In the genomic region with DNA sequence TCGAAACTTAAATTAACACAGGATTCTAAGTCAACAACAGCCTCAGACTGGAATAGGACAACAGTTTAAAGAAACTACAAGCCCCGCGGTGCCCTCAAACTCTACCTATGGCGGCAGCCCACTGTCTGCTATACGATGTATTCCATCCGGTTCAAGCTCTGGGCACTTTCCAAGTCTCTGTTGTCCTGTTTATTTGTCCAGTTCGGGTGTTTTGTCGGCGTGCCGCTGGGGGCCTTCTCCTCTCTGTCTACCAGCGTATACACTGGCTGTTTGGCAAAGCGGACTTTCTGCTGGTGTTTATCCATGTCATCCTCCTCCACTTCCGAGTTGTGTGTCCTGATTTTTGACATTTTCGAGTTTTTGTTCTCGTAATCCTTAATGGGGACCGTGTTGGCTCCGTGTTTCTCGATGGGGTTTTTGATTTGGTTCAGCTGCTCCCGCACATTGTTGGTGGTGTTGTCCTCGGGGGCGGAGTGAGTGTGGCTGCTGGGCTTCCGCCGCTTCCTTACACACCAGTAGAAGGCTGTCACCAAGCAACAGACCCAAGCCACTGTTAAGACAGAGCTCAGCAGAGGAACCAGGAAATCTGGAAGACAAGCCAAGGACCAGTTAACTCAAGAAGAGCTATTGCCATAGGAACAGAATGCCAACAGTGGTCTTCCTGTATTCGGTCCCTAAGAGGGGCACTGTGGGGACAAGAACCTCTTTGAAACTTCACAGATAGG, we compare ENCODE assay signal across 10 mouse cellular contexts. TPM values are rescaled to one million over a fixed set of nuclear protein-coding genes. Genes with fewer than 3 reads are reported as not detected.
DNase-seq lines count a peak whose midpoint lies in the region; TF ChIP-seq lines count a peak whose summit lies in the region.
"Had no signal": no experiment of that assay in that cellular context is flagged by ENCODE, and none has a peak within 500 bp of the region (broad histone marks: within the 10 kb centered on the region; RNA-seq: fewer than 3 reads in every experiment).

No protein-coding gene starts in this region.

- peak; percentile 96 for DNase-seq in heart, adult 11 months
- DNase-seq in heart, postnatal 4 days = no peak
- no peak for DNase-seq in testis, postnatal 10 days (ENCODE audit: low spot score)
- DNase-seq in left cerebral cortex, postnatal 36 days (ENCODE audit: low spot score in 2 of 2) = peak; percentile 14 to 19
- DNase-seq in urinary bladder, postnatal 4 days (ENCODE audit: low spot score in 2 of 2) = no peak
- no peak for DNase-seq in ovary, postnatal 36 days (ENCODE audit: low spot score)
- DNase-seq in thymus, postnatal 25 days = no peak
- DNase-seq: B cell, adult 2 months had no signal

- no peak for TF ChIP-seq CTCF in testis, adult 2 months (IDR thresholded peaks at IDR 0.05; ENCODE audit: control insufficient read depth, insufficient read depth, insufficient replicate concordance, low read depth, low read length)

- H3K27ac ChIP-seq in testis, adult 2 months (ENCODE audit: control insufficient read depth, insufficient read depth, low read depth, low read length) = no peak overlapping the region
- H3K27ac ChIP-seq: forebrain, embryonic 10.5 days had no signal

- H3K4me1 ChIP-seq in testis, adult 2 months (ENCODE audit: control insufficient read depth, insufficient read depth, low read length) = peaks cover 5% of the 10 kb centered on the region

- H3K36me3 ChIP-seq in testis, adult 2 months (ENCODE audit: control insufficient read depth, insufficient read depth, low read length) = no peaks in the 10 kb centered on the region

- no peaks in the 10 kb centered on the region for H3K27me3 ChIP-seq in testis, adult 2 months (ENCODE audit: control insufficient read depth, insufficient read depth, low read length)

- TF ChIP-seq POLR2A in testis, adult 2 months (IDR thresholded peaks at IDR 0.05; ENCODE audit: control insufficient read depth, low read depth, low read length) = no peak

- peak overlapping the region; percentile 28 for H3K4me3 ChIP-seq in testis, adult 2 months (ENCODE audit: control insufficient read depth, low read depth, low read length)
- H3K4me3 ChIP-seq: forebrain, embryonic 10.5 days had no signal

- intact Hi-C loops in left cerebral cortex, postnatal 36 days (cut with DNase I) = no loop called here

RNA-seq across cellular contexts. Expression of gene Jag1, which starts 33.4 kb away (rescaled TPM):
- total RNA-seq in heart, postnatal 4 days (2021) = 10 to 100 TPM; 18.9 to 21.9 TPM
- 7.0 and 7.1 TPM in 2 replicates for polyA plus RNA-seq in testis, adult 2 months (2012; rRNA removed)
- 1 to 10 TPM; 5.3 to 5.8 TPM for total RNA-seq in left cerebral cortex, postnatal 36 days (2021)

Comparison
In these comparisons a context has a peak if more than half of its experiments do, and no peak if none do; other contexts are left out.
1. DNase-seq: peak in heart, adult 11 months (single experiment) and left cerebral cortex, postnatal 36 days (2 of 2); none in heart, postnatal 4 days (single experiment), testis, postnatal 10 days (single experiment), urinary bladder, postnatal 4 days (0 of 2), ovary, postnatal 36 days (single experiment) and thymus, postnatal 25 days (single experiment).